Mouse (Mus musculus) limb, embryonic 10.5 days (tissue): ENCODE data around the gene Pus1. TPM values are rescaled to one million over a fixed set of nuclear protein-coding genes. Genes with fewer than 3 reads are reported as not detected.

Experiments
- DNase-seq: peaks from one replicate; pipeline ENCODE4 v3.0.0-alpha.2; 2017; ENCODE audit warnings: low spot score
- H3K27ac ChIP-seq: fragments of 300-500 bp; sonication (generic); 2 replicates; pipeline ENCODE4 v1.5.1; 2016; ENCODE audit warnings: mild to moderate bottlenecking
- H3K27me3 ChIP-seq: fragments of 300-500 bp; sonication (generic); 2 replicates; pipeline ENCODE4 v1.6.1; 2016; ENCODE audit warnings: low read depth, mild to moderate bottlenecking; ENCODE audit not compliant: poor library complexity, severe bottlenecking
- H3K36me3 ChIP-seq: fragments of 300-500 bp; sonication (generic); 2 replicates; pipeline ENCODE4 v1.6.1; 2016; ENCODE audit warnings: mild to moderate bottlenecking, moderate library complexity
- H3K4me1 ChIP-seq: fragments of 300-500 bp; sonication (generic); 2 replicates; pipeline ENCODE4 v1.6.1; 2016
- H3K4me3 ChIP-seq: fragments of 300-500 bp; sonication (generic); 2 replicates; pipeline ENCODE4 v1.5.1; 2016; ENCODE audit warnings: mild to moderate bottlenecking, moderate library complexity
- H3K9me3 ChIP-seq: fragments of 300-500 bp; sonication (generic); replicated peaks from 2 replicates; pipeline ENCODE4 v1.6.1; 2016; ENCODE audit warnings: mild to moderate bottlenecking
- WGBS: fragments of 180-500 bp; shearing (Covaris S2); methylation state at CpG from one replicate; pipeline ENCODE4 v1.1.7; 2016; 5-methylcytosine and 5-hydroxymethylcytosine counted together
- polyA plus RNA-seq: library from polyadenylated mRNA; unstranded; fragments of >200 nt; fragmentation: Nextera tagmentation; extraction: Ambion mirVana; gene quantifications from 2 replicates; pipeline ENCODE4 v1.2.1, GENCODE M21; 2016

Pus1 gene
- polyA plus RNA-seq, result 44.2 and 58.7 TPM in 2 replicates

DNA sequence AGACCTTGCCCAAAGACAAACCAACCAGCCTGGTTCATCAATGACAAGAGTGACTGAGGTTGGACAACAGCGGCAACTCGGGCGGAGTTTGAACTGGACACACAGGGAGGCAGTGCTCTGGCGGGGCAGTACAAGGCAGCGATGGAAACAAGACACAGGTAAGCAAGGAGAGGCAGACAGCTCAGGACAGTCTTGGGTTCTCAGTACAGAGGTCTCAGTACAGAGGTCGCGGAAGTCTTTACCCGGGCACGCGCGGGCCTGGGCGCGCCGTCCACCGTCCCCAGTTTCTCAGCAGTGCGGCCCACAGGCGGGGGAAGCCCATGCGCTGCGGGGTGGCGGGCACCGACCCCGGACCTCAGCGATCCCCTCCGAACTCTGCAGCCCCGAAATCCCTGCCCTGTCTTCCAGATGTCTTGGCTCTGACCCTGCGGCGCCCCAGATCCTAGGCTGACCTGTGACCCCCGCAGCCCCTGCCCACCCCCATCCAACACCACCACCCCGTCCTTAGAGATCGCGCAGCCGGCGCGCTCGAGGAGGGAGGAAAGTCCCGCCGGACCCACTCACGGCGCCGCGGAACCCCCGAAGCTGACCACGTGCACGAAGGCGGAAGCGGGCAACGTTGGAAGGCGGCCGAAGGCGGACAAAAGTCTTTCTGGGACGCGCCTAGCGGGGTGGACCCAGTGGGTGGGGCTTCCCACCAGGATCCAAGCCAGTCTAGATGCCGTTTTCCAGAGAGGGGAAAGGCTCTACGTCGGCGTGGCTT lies at the start of gene Pus1:
Pus1 (minus strand) TSS at position 662 of the 763 bp plus-strand sequence.
- Histone ChIP-seq H3K4me3 (peak within 1 kb of the TSS; percentile 90), H3K27me3 (no peaks in the 10 kb centered on the region), H3K27ac (peak within 1 kb of the TSS; percentile 89), H3K36me3 (peaks cover 49% of the 10 kb centered on the region), H3K4me1 (peaks cover 19% of the 10 kb centered on the region), H3K9me3 (no peaks in the 10 kb centered on the region)
- WGBS, result under 1% methylated on average over 57 of the region's 57 CpGs
- peak; percentile 91 for DNase-seq

GRCm38 (mm10) chr5:110827576-110827975 lies 47.1 kb upstream of the Pus1 start:
- peaks cover 6% of the 10 kb centered on the region; the same call in 1 of the 2 replicates for H3K4me1 ChIP-seq
- no peaks in the 10 kb centered on the region for H3K9me3 ChIP-seq
- no peak overlapping the region for H3K27ac ChIP-seq
- peaks cover 13% of the 10 kb centered on the region for H3K36me3 ChIP-seq
- no peak overlapping the region for H3K4me3 ChIP-seq
- no peaks in the 10 kb centered on the region for H3K27me3 ChIP-seq
- WGBS, result 90% methylated on average over 5 of the region's 5 CpGs
- DNase-seq, result no peak

GRCm38 (mm10) chr5:110826781-110827495 lies 46.5 kb upstream of the Pus1 start:
- H3K4me3 ChIP-seq, result no peak overlapping the region
- no peaks in the 10 kb centered on the region for H3K9me3 ChIP-seq
- H3K4me1 ChIP-seq, result peaks cover 6% of the 10 kb centered on the region; the same call in 1 of the 2 replicates
- no peak overlapping the region for H3K27ac ChIP-seq
- DNase-seq, result no peak
- H3K27me3 ChIP-seq, result no peaks in the 10 kb centered on the region
- 86% methylated on average over 8 of the region's 8 CpGs for WGBS
- peaks cover 6% of the 10 kb centered on the region for H3K36me3 ChIP-seq

GRCm38 (mm10) chr5:110824421-110824820 lies 44.0 kb upstream of the Pus1 start:
- H3K4me3 ChIP-seq, result no peak overlapping the region
- WGBS, result 90% methylated on average over 4 of the region's 4 CpGs
- H3K36me3 ChIP-seq, result peaks cover 4% of the 10 kb centered on the region
- no peaks in the 10 kb centered on the region for H3K9me3 ChIP-seq
- no peaks in the 10 kb centered on the region for H3K27me3 ChIP-seq
- no peak overlapping the region for H3K27ac ChIP-seq
- no peak for DNase-seq
- peaks cover 6% of the 10 kb centered on the region; the same call in 1 of the 2 replicates for H3K4me1 ChIP-seq

GRCm38 (mm10) chr5:110809667-110810325 lies 29.3 kb upstream of the Pus1 start, which contains the start of gene Ulk1:
TSS of gene Ulk1 (minus strand) at chr5:110810097.
- Histone ChIP-seq H3K4me1 (peaks cover 35% of the 10 kb centered on the region), H3K4me3 (peak within 1 kb of the TSS; percentile 98), H3K9me3 (no peaks in the 10 kb centered on the region), H3K36me3 (peaks cover 33% of the 10 kb centered on the region), H3K27ac (peak within 1 kb of the TSS; percentile 96), H3K27me3 (no peaks in the 10 kb centered on the region)
- WGBS, result under 1% methylated on average over 80 of the region's 80 CpGs
- peak; percentile 99 for DNase-seq

- peak; percentile 67 for DNase-seq
- no peaks in the 10 kb centered on the region for H3K9me3 ChIP-seq
- H3K36me3 ChIP-seq, result peaks cover 40% of the 10 kb centered on the region
- peaks cover 35% of the 10 kb centered on the region for H3K4me1 ChIP-seq
- peak overlapping the region; percentile 98 for H3K4me3 ChIP-seq
- H3K27ac ChIP-seq, result peak overlapping the region; percentile 96
- 3% methylated on average over 27 of the region's 27 CpGs for WGBS
- no peaks in the 10 kb centered on the region for H3K27me3 ChIP-seq
These were observed 28.6 kb upstream of the Pus1 start for GRCm38 (mm10) chr5:110808821-110809666.

DNA sequence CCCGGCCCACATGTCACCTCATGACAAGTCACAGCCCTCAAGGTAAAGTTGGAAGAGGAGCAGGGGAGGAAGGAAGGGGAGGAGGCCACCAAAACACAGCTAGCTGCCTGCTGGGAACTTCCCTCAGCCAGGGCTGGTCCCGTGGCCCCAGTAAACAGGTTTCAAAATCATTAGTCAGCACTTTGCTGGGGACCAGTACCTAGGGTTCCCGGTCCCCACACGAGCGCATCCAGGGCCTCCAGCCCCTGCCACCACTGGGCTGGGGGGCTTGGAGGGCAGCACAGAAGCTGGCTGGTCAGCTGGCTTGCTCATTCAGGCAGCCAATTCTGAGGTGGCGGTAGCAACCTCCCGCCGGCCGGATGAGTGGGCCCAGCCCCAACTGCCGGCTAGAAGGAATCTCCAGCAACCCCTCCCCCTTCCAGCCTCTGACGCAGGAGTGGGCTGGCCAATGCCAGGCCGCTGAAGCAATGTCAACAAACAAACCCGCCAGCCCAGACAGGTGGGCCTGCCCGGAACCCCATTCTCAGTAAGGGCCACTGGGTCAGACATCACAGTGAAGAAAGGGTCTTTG lies 27.7 kb upstream of the Pus1 start:
- peak overlapping the region; percentile 98 for H3K4me3 ChIP-seq
- H3K4me1 ChIP-seq, result peaks cover 35% of the 10 kb centered on the region
- no peaks in the 10 kb centered on the region for H3K27me3 ChIP-seq
- no peaks in the 10 kb centered on the region for H3K9me3 ChIP-seq
- 4% methylated on average over 14 of the region's 14 CpGs for WGBS
- peak; percentile 84 for DNase-seq
- peaks cover 48% of the 10 kb centered on the region for H3K36me3 ChIP-seq
- H3K27ac ChIP-seq, result peak overlapping the region; percentile 37

DNA sequence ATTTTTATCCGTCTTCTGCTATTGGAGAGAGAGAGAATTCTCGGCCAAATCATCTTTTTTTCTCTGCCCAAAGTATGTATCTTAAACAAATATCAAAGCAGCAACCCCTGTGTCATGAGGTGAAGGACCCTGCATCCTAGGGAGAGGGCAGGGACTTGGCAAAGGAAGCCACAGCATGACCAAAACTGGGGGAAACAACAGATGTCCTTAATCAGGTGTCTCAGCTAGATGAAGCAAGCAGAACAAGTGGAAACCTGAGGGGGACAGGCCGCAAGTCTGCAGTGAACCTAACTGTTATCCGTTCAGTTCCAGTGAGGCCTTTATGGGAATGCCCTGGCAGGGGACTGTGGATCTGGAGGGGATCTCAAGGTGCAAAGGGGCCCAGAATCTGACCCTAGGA lies 27.0 kb upstream of the Pus1 start:
- DNase-seq, result no peak
- Histone ChIP-seq H3K27ac (peak overlapping the region; percentile 37; the same call in 1 of the 2 replicates), H3K4me1 (peaks cover 35% of the 10 kb centered on the region), H3K36me3 (peaks cover 55% of the 10 kb centered on the region), H3K27me3 (no peaks in the 10 kb centered on the region), H3K9me3 (no peaks in the 10 kb centered on the region), H3K4me3 (peak overlapping the region; percentile 98)
- 87% methylated on average over 4 of the region's 4 CpGs for whole genome bisulfite sequencing

DNA sequence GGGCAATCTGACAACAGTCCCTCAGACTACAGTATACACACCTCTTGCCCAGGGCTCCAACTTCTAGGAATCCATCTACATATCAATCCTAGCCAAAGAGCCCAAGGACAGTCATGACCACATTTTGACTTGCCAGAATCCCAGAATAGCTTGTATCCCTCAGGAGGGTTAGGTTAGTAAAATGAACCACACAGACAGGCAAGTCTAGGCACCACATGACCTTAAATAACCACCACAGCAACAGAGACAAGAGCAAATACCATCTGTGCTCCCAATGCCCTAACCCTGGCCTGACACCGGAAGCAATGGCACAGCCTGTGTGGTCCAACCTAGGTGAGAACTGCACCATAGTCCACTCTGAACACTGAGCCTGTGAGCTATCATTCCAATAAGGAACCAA lies 26.2 kb upstream of the Pus1 start:
- Histone ChIP-seq H3K4me3 (no peak overlapping the region), H3K4me1 (peaks cover 35% of the 10 kb centered on the region), H3K36me3 (peaks cover 63% of the 10 kb centered on the region), H3K27me3 (no peaks in the 10 kb centered on the region), H3K27ac (no peak overlapping the region), H3K9me3 (no peaks in the 10 kb centered on the region)
- 94% methylated on average over 1 of the region's 1 CpGs for WGBS
- DNase-seq, result no peak

DNA sequence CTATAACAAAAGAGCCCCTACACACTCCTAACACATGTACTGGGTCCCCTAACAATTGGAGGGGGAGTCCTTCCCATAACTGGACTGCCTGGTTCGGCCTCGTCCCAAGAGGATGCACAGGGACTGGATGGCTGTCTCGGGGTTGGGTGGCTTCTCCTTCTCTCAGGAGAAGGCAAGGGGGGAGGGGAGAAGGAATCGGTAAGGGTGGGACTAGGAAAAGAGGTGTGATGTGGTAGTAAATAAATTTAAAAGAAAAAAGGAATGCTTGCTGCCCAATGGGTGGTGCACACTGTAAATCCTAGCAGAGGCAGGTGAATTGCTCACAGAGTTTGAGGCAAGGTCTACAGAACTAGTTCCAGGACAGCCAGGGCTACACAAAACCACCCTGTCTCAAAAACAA lies 25.7 kb upstream of the Pus1 start:
- no peaks in the 10 kb centered on the region for H3K27me3 ChIP-seq
- H3K36me3 ChIP-seq, result peaks cover 68% of the 10 kb centered on the region
- WGBS, result 86% methylated on average over 4 of the region's 4 CpGs
- DNase-seq, result no peak
- H3K27ac ChIP-seq, result no peak overlapping the region
- no peaks in the 10 kb centered on the region for H3K9me3 ChIP-seq
- no peak overlapping the region for H3K4me3 ChIP-seq
- H3K4me1 ChIP-seq, result peaks cover 35% of the 10 kb centered on the region

- WGBS, result 92% methylated on average over 7 of the region's 7 CpGs
- DNase-seq, result no peak
- H3K36me3 ChIP-seq, result peaks cover 87% of the 10 kb centered on the region
- H3K4me1 ChIP-seq, result peaks cover 34% of the 10 kb centered on the region
- no peak overlapping the region for H3K4me3 ChIP-seq
- no peaks in the 10 kb centered on the region for H3K27me3 ChIP-seq
- H3K9me3 ChIP-seq, result no peaks in the 10 kb centered on the region
- H3K27ac ChIP-seq, result no peak overlapping the region
These were observed 23.7 kb upstream of the Pus1 start for GRCm38 (mm10) chr5:110804012-110804743.
